Mouse (Mus musculus) midbrain, embryonic 15.5 days (tissue): ENCODE measurements around the gene Slc9a9. TPM values are rescaled to one million over a fixed set of nuclear protein-coding genes. Genes with fewer than 3 reads are reported as not detected.
A peak's percentile ranks its signal among the peaks of the same experiment; 100 is the strongest.

ENCODE experiments used
- ATAC-seq: fragments of 200-750 bp; cut with Nextera tagmentation; replicated peaks from 2 replicates; pipeline ENCODE4 v1.8.0; 2017; ENCODE audit warnings: moderate TSS enrichment
- H3K27ac ChIP-seq: fragments of 300-500 bp; sonication (generic); 2 replicates; pipeline ENCODE4 v1.5.1; 2015; ENCODE audit warnings: mild to moderate bottlenecking, inconsistent platforms
- H3K27me3 ChIP-seq: fragments of 300-500 bp; sonication (generic); replicated peaks from 2 replicates; pipeline ENCODE4 v1.6.1; 2015; ENCODE audit warnings: inconsistent platforms
- H3K36me3 ChIP-seq: fragments of 300-500 bp; sonication (generic); replicated peaks from 2 replicates; pipeline ENCODE4 v1.6.1; 2015; ENCODE audit warnings: inconsistent platforms
- H3K4me1 ChIP-seq: fragments of 300-500 bp; sonication (generic); 2 replicates; pipeline ENCODE4 v1.6.1; 2015; ENCODE audit warnings: inconsistent platforms
- H3K4me2 ChIP-seq: fragments of 300-500 bp; sonication (generic); 2 replicates; pipeline ENCODE4 v1.6.1; 2015; ENCODE audit warnings: inconsistent platforms, mild to moderate bottlenecking, moderate library complexity
- H3K4me3 ChIP-seq: fragments of 300-500 bp; sonication (generic); 2 replicates; pipeline ENCODE4 v1.5.1; 2015; ENCODE audit warnings: mild to moderate bottlenecking, inconsistent platforms
- H3K9ac ChIP-seq: fragments of 300-500 bp; sonication (generic); 2 replicates; pipeline ENCODE4 v1.6.1; 2015; ENCODE audit warnings: mild to moderate bottlenecking, inconsistent platforms
- H3K9me3 ChIP-seq: fragments of 300-500 bp; sonication (generic); 2 replicates; pipeline ENCODE4 v1.6.1; 2016; ENCODE audit warnings: inconsistent platforms
- WGBS: fragments of 180-500 bp; shearing (Covaris S2); methylation state at CpG from one replicate; pipeline ENCODE4 v1.1.7; 2015; ENCODE audit warnings: mixed read lengths; 5-methylcytosine and 5-hydroxymethylcytosine counted together
- polyA plus RNA-seq: library from polyadenylated mRNA; unstranded; fragments of >200 nt; fragmentation: Nextera tagmentation; extraction: Ambion mirVana; gene quantifications from 2 replicates; pipeline ENCODE4 v1.2.1, GENCODE M21; 2015

The Slc9a9 gene
- polyA plus RNA-seq, 1 experiment from 2014 or later = 7.3 TPM

DNA sequence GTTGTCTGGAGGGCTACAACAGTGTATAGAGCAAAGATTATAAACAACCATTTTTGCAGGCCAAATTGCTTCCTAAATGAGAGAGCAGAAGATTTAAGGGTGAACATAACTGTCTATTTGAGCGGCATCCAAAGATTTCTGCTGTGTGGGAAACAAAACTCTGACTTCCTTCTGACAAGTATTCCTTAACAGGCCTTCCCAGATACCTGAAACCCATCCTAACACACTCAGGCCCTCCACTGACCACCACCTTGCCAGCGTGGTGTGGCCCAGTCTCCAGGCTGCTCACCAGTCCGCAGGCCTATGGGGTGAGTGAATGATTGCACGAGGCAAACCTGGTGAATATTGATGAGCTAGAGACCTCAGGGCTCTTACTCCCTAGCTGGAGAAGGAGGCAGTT, 557.3 kb downstream of the Slc9a9 start:
- no peak for ATAC-seq

DNA sequence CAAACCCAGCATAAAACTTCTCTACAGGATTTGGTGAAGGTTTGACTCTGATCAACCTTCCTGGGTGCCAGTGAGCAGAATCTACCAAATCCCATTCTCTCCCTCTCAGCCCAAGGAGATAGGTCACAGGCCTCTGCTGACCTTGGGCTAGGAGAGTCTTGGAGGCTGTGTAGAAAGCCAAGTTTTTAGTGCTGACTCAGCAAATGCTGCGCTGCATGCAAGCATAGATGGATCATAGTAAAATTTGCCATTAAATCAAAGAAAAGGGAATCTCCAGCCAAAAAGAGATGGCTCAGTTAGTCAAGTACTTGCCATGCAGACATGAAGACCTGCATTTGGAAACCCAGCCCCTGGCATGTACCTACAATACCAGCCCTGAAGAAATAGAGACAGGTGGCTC, 558.4 kb downstream of the Slc9a9 start:
- Histone ChIP-seq H3K9ac (no peak overlapping the region), H3K27ac (no peak overlapping the region), H3K27me3 (no peaks in the 10 kb centered on the region), H3K36me3 (no peaks in the 10 kb centered on the region), H3K9me3 (no peaks in the 10 kb centered on the region), H3K4me3 (no peak overlapping the region), H3K4me1 (peaks cover 3% of the 10 kb centered on the region; the same call in 1 of the 2 replicates), H3K4me2 (no peak overlapping the region)
- 100% methylated on average over 1 of the region's 1 CpGs for WGBS
- ATAC-seq = no peak

More for the DNA sequence above, 557.3 kb downstream of the Slc9a9 start:
- Histone ChIP-seq H3K4me2 (no peak overlapping the region), H3K4me3 (no peak overlapping the region), H3K36me3 (no peaks in the 10 kb centered on the region), H3K27ac (no peak overlapping the region), H3K27me3 (no peaks in the 10 kb centered on the region), H3K4me1 (peaks cover 3% of the 10 kb centered on the region; the same call in 1 of the 2 replicates), H3K9ac (no peak overlapping the region), H3K9me3 (no peaks in the 10 kb centered on the region)
- 74% methylated on average over 4 of the region's 4 CpGs for WGBS

DNA sequence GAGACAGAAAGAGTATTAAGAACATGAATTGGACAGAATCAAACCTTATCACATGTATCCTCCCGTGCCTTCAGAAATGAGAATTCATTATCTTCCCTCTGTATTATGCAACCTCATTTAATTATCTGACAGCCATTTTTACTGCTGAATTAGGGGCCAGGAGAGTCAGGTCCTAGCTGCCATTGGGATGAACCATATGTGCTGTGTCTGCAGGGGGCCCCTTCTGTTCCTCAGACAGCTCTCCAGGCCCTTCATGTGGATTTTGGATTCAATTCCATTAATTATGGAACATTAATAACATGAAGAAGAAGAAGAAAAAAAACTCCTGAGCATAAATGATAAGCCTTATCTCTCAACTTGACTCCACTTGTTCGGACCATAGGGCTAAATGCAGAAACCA, 559.4 kb downstream of the Slc9a9 start:
- 65% methylated on average over 2 of the region's 2 CpGs for WGBS
- H3K4me2 ChIP-seq = no peak overlapping the region
- H3K9ac ChIP-seq = no peak overlapping the region
- H3K27me3 ChIP-seq = no peaks in the 10 kb centered on the region
- ATAC-seq = no peak
- H3K4me1 ChIP-seq = peaks cover 3% of the 10 kb centered on the region; the same call in 1 of the 2 replicates
- no peaks in the 10 kb centered on the region for H3K36me3 ChIP-seq
- no peaks in the 10 kb centered on the region for H3K9me3 ChIP-seq
- H3K27ac ChIP-seq = no peak overlapping the region
- H3K4me3 ChIP-seq = no peak overlapping the region

DNA sequence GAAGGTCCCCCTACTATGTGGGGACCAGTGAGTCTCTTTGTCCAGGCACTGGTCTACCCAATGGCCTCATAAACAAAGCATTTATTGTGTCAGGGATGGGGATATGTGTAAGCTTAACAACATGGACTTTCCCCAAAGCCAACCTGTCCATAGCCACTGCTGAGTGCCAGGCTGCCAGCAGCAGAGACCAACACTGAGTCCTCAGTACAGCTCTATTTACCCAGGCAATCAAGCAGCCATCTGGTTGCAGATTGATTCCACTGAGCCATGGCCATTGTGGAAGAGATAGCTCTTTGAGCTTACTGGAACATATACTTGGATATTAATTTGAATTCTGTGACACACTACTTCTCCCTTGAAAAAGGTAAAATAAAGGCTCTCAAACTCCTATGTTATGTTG, 570.2 kb downstream of the Slc9a9 start:
- Histone ChIP-seq H3K27ac (no peak overlapping the region), H3K4me1 (no peaks in the 10 kb centered on the region), H3K9ac (no peak overlapping the region), H3K4me3 (no peak overlapping the region), H3K27me3 (no peaks in the 10 kb centered on the region), H3K36me3 (no peaks in the 10 kb centered on the region), H3K4me2 (no peak overlapping the region), H3K9me3 (no peaks in the 10 kb centered on the region)
- ATAC-seq = no peak

DNA sequence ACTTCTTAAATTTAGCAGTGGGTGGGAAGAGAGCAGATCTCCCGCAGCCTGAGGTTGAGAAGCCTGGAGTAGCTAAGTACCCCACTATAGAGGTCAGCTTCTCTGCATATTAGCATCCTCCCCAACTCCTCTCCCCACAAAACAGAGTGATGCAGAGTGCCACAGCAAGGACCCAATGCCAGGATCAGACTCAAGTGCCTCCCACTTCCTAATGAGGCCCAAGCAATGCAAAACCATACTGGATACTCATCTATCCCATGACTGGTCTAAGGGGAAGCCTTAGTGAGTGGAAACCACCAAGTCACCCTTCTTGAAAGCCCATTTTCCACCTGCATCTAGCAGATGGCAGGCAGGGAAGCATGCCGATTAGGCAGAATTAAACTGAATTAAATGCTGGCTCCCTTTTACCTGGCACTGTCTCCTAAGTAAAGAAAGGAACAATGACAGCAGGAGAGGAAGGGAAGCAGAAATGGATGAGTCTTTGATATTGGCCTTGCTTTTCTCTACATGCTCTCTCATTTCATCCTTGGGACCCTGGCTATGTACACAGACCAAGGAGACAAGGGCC, 573.0 kb downstream of the Slc9a9 start:
- no peaks in the 10 kb centered on the region for H3K9me3 ChIP-seq
- no peaks in the 10 kb centered on the region for H3K27me3 ChIP-seq
- no peaks in the 10 kb centered on the region for H3K4me1 ChIP-seq
- H3K27ac ChIP-seq = no peak overlapping the region
- no peak overlapping the region for H3K9ac ChIP-seq
- no peaks in the 10 kb centered on the region for H3K36me3 ChIP-seq
- no peak overlapping the region for H3K4me2 ChIP-seq
- no peak overlapping the region for H3K4me3 ChIP-seq
- WGBS = 92% methylated on average over 2 of the region's 2 CpGs
- ATAC-seq = no peak

DNA sequence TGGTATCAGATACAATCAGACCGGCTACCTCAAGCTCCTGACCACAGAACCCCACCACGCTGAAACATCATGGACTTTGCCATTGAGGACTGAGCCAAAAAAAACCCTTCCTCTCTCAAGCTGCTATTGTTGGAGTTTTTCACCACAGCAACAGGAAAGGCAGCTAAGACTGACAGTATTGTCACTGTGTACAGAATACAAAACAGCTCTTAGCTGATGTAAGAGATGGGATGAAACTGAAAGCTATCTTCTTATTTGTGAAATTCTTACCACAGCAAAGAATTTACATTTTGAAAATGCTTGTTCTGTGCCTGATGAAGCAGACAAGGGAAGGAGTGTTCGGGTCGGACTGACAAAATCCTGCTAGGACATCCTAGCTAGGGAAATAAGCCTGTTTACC, 584.5 kb downstream of the Slc9a9 start:
- no peak for ATAC-seq
- Histone ChIP-seq H3K4me3 (no peak overlapping the region), H3K27ac (no peak overlapping the region), H3K36me3 (no peaks in the 10 kb centered on the region), H3K9ac (no peak overlapping the region), H3K27me3 (no peaks in the 10 kb centered on the region), H3K4me2 (no peak overlapping the region), H3K4me1 (no peaks in the 10 kb centered on the region), H3K9me3 (no peaks in the 10 kb centered on the region)
- 76% methylated on average over 4 of the region's 4 CpGs for WGBS

DNA sequence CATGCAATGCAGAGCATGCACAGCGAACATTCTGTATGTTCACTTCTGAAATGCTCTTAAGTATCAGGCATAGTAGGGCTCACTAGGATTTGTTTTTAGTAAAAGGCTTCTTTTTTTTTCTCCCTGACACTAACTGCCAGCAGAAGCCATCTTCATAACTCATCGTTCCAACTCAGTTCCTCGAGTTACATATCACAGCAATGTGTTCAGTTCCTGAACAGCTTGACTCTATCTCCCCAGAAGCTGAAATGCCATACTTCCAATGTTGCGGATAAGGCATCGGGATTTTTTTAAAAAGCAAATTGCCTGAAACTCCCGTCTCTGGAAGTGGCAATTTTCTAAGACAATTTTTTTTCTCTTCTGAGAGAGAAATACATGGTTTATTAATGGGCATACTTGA, 586.1 kb downstream of the Slc9a9 start:
- no peaks in the 10 kb centered on the region for H3K4me1 ChIP-seq
- no peak overlapping the region for H3K4me2 ChIP-seq
- no peak overlapping the region for H3K4me3 ChIP-seq
- no peaks in the 10 kb centered on the region for H3K9me3 ChIP-seq
- WGBS = 89% methylated on average over 6 of the region's 6 CpGs
- ATAC-seq = no peak
- no peak overlapping the region for H3K9ac ChIP-seq
- H3K36me3 ChIP-seq = no peaks in the 10 kb centered on the region
- H3K27me3 ChIP-seq = no peaks in the 10 kb centered on the region
- H3K27ac ChIP-seq = no peak overlapping the region

DNA sequence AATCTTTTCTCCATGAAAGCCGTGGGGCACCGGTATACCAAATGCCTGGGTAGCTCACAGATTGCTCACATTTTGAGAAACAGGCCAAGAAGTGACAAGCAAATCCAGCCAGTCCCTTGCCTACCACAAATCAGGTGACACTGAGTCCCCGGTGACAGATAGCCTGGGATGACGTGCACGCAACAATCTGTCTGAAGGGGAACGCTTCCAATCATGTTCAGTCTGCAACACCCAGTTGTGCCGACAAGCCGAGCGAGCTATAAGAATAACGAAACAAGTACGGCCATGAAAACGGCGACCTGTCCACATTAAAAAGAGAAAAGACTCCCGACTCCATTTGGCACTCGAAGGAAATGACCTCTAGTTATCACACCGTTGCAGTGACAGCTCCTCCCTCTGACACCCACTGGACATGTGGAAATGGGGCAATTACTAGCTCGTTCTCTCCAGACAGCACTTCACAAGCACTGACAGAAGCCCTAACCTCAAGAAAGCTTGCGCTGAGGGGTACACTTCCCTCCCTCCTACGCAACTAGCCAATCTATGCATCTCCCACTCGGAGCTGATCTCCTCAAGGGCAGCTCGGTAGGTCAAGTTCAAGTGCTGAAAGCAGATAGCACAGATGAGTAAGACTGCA, 587.1 kb downstream of the Slc9a9 start:
- ATAC-seq = 0 out of 2 replicates have a peak, but pooled peaks have one; percentile 27
- Histone ChIP-seq H3K4me2 (no peak overlapping the region), H3K36me3 (no peaks in the 10 kb centered on the region), H3K9me3 (no peaks in the 10 kb centered on the region), H3K27ac (no peak overlapping the region), H3K4me1 (no peaks in the 10 kb centered on the region), H3K4me3 (no peak overlapping the region), H3K27me3 (no peaks in the 10 kb centered on the region), H3K9ac (no peak overlapping the region)
- 86% methylated on average over 21 of the region's 21 CpGs for WGBS

DNA sequence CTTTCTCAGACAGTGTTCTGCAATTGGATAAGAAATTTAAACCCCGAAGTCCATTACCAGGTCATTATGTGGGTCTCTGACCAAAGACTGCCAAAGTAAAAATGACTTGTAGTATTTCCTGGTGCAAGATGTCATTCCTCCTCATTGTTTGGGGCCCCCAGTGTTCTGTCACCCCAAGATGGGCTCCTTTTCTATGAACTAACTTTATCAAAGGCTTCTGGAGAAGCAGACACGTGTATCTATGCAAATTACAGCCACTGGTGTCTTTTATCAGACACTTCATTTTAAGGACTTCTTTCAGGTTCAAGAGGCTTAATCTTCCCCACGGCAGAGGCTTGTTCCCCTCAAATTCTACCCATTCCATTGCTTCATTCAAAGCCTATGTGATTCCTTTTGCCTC, 593.1 kb downstream of the Slc9a9 start:
- Histone ChIP-seq H3K27ac (no peak overlapping the region), H3K36me3 (no peaks in the 10 kb centered on the region), H3K9me3 (no peaks in the 10 kb centered on the region), H3K9ac (no peak overlapping the region), H3K4me3 (no peak overlapping the region), H3K4me1 (peaks cover 7% of the 10 kb centered on the region), H3K4me2 (no peak overlapping the region), H3K27me3 (no peaks in the 10 kb centered on the region)
- WGBS = 45% methylated on average over 3 of the region's 3 CpGs
- no peak for ATAC-seq

DNA sequence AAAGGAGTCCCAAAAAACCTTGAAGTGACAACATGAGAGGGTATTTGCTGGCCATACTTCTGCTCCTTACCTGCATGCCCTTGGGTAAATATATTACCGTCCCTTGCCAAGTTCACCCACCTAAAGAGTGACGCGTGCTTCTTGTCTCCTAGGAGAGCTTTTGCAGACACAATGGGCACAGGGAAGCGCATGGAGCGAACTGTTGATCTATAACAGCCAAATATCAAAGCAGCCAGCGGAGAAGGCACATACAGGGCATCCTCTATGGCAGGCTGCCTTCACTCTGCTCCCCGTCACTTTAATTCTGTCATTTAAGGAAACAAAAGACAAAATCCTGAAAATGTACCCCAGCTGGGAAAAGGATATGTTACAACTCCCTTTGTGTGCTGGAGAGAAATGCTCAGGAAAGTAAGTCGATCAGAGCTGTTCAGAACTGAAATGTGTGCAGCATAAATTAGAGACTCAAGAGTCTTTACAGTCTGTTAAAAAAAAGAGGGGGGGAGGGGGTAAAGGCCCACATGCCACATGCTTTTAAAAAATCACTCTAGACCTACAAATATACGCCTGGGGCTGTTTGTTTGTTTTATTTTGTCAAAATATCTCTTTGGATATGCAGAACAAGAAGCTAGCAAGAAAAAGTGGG, 594.3 kb downstream of the Slc9a9 start:
- WGBS = 59% methylated on average over 9 of the region's 9 CpGs
- no peak overlapping the region for H3K9ac ChIP-seq
- H3K27me3 ChIP-seq = no peaks in the 10 kb centered on the region
- no peaks in the 10 kb centered on the region for H3K36me3 ChIP-seq
- no peaks in the 10 kb centered on the region for H3K9me3 ChIP-seq
- no peak overlapping the region for H3K27ac ChIP-seq
- H3K4me3 ChIP-seq = no peak overlapping the region
- H3K4me2 ChIP-seq = peak overlapping the region; percentile 9; the same call in 1 of the 2 replicates
- ATAC-seq = 0 out of 2 replicates have a peak, but pooled peaks have one; percentile 45
- peaks cover 7% of the 10 kb centered on the region for H3K4me1 ChIP-seq

DNA sequence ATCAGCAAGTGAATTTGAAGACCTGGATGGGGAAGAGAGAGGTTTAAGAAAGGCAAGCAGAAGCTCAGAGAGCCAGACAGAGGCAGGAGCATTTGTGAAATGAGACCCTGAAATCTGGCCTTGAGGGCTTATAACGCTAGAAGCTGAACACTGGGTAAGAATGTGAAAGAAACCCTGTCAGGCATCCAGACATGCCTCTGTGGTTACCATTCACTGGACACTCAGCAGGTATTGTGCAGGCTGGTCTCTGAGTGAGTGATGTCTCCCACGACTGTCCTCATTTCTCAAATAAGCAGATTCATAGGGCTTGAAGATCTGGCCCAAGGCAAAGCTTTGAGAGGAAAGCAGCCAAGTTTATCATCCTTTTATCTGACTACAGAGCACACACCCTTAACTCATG, 596.5 kb downstream of the Slc9a9 start:
- no peak overlapping the region for H3K4me3 ChIP-seq
- no peaks in the 10 kb centered on the region for H3K27me3 ChIP-seq
- H3K9ac ChIP-seq = no peak overlapping the region
- WGBS = 53% methylated on average over 2 of the region's 2 CpGs
- no peaks in the 10 kb centered on the region for H3K9me3 ChIP-seq
- ATAC-seq = no peak
- H3K36me3 ChIP-seq = no peaks in the 10 kb centered on the region
- no peak overlapping the region for H3K27ac ChIP-seq
- peaks cover 7% of the 10 kb centered on the region for H3K4me1 ChIP-seq
- H3K4me2 ChIP-seq = no peak overlapping the region

DNA sequence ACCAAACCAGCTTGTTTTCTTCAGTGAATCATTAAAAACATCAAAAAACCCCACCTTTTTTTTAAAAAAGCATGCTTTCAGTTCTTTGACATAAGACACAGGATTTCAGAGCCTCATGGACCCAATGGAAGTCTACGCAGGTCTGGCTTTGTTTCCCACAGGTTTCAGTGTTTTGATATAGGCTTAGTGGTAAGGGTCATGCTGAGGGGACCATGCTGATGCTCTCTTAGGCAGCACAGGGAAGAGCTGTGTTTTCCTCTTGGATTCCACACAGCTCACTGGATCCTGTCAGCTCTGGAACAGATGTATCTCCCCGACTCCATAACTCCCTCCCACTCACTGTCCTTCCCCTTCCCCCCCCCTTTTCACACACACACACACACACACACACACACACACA, 597.2 kb downstream of the Slc9a9 start:
- H3K9me3 ChIP-seq = no peaks in the 10 kb centered on the region
- no peak overlapping the region for H3K4me2 ChIP-seq
- H3K4me1 ChIP-seq = peaks cover 7% of the 10 kb centered on the region
- WGBS = 58% methylated on average over 2 of the region's 2 CpGs
- no peak overlapping the region for H3K27ac ChIP-seq
- H3K27me3 ChIP-seq = no peaks in the 10 kb centered on the region
- ATAC-seq = no peak
- no peak overlapping the region for H3K4me3 ChIP-seq
- H3K36me3 ChIP-seq = no peaks in the 10 kb centered on the region
- H3K9ac ChIP-seq = no peak overlapping the region
